Mouse (Mus musculus) cerebellum, adult 9-10 months (tissue): Measurements from ENCODE around the gene Secisbp2.
"Not testable (repeated sequence)": the region's sequence is repeated elsewhere in the genome, so short reads cannot be mapped to it uniquely, and the experiment has no call there.

Experiments
- DNase-seq: peaks from one replicate; pipeline ENCODE4 v3.0.0; 2022

The Secisbp2 gene

DNA sequence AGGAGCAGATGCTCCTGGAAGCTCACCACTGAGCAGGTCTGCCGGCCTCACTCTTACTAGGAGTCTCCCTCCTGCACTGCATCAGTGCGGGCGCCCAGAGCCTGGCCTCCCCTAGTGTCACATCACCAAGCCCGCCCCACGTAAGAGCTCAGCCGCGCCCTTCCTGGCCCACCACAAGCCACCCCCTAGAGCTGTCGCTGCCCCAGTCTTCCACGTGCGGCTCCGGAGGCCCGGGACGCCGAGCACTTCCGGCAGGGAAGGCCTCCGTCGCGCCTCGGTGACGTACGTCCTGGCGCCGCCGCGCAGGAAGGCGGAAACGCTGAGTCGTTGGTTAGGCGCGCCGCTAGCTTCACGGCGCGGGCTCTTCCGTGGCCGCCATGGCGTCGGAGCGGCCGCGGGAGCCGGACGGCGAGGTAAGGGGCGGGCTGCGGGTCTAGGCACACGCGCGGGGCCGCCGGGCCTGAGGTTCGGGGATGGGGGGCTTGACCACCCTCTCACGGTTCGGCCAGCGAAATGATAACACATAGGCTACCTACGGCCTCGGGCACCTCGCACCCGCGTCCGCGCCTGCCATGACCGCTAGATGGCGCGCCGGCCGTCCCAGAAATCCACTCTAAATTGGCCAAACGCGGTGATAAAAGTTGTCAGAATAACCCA, at the start of gene Secisbp2:
Gene Secisbp2 (plus strand): TSS at position 290 of the 657 bp plus-strand sequence.
- peak; percentile 92 for DNase-seq

DNA sequence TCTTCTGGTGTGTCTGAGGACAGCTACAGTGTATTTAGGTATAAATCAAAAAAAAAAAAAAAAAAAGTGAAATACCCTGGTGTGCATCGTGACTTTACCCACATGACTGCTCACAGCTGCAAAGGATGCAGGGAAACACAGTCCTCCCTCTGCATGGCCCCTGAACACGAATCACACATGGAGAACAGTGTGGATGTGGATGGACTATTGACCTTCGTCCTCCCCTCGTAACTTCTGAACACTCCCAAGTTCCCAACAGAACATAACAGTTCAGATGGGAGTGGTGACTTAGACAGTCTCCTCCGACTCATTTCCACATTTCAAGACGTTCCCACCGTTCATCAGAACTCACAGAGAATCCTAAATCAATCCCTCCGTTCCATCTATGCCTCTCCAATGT, 48.7 kb upstream of the Secisbp2 start:
- no peak for DNase-seq

DNA sequence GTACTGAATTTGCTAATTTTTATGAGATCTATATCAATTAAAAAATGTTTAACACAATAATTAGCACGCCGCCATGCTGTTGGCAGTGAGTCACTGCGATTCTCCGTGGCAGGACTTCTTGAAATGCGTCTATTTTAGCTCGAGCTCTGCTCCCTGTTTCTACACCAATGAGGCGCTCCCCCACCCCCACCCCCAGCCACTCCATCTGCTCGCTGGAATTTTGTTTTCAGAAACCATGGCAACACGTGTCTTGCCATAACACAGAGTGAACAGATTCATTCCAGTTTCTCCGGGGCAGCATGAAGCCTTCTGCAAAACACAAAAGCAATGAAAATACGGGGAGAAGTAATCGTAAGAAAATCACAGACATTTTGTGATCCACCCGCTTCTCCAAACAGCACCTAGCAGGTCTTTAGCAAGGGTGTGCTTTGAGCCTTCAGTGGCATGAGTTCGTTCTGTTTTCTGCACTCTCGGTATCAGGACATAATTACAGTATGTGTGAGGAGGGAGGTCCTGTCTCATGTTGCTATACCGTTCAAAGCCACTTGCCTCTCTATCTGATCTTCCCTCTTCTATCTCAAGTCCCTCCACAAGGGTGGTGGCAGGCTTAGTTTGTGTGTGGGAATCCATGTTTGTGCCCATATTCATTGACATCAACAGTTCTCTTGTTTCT, 48.1 kb upstream of the Secisbp2 start:
- peak; percentile 25 for DNase-seq

DNA sequence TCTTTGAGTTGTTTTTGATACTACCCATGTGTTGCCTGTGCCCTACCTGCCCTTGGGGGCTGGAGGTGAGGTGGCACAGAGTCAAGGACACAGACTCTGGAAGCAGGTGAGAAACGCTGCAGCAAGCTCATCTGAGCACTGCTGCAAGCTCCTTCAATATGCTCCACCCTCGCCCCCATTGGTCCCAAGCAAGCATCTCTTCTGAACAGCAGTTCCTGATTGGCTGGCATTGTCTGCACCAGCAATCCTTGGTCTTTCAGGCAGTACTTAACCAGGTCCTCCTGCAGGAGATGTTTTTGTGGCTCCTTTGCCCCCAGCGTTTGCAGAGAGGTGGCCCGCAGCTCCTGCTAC, 47.6 kb upstream of the Secisbp2 start:
- no peak for DNase-seq

DNA sequence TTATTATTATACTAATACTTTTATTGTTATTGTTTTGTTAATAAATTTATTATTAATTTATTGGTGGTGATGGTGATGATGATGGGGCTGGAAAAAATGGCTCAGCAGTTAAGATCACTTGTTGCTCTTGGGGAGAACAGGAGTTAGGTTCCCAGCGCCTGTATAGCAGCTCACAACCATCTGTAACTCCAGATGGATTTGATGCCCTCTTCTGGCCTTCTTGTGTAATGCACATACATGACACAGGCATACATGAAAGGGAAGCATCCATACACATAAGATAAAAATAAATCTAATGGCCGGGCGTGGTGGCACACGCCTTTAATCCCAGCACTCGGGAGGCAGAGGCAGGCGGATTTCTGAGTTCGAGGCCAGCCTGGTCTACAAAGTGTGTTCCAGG, 42.3 kb upstream of the Secisbp2 start:
- no peak for DNase-seq

DNA sequence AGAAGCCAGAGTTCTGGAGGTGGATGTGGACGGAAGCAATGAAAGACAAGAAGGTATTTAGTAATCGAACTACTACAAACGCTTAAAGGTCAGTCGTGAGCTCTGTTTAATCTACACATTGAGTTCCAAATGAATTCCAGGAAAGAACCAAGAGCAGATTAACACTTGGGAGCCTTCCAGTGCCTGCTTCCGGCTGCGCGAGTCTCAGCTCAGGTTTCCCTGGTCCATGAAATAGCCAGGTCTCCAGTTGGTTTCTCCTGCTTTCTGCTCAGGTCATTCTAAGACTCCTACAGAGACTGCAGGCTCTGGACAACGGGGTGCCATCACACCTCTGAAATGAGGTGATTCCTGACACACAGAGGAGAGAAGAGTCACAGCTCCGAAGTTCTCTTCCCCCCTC, 40.4 kb upstream of the Secisbp2 start:
- DNase-seq: no peak

DNA sequence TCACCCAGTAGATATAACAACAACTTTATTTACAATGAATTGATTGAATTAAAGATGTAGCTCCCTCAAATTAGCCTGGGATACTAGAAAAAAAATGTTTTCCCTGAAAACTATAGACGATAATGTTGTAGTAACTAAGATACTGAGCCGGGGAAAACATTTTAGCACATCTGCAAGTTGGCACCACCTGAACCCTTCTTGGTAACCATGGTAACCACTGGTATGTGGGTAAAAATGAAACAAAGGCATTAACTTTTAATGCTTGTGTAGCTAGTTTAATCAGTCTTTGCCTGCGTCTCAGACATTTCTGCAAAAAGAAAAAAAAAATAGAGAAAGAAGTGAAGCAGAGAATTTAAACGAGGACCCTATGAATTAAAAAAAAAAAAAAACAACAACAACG, 40.0 kb upstream of the Secisbp2 start:
- no peak for DNase-seq

DNA sequence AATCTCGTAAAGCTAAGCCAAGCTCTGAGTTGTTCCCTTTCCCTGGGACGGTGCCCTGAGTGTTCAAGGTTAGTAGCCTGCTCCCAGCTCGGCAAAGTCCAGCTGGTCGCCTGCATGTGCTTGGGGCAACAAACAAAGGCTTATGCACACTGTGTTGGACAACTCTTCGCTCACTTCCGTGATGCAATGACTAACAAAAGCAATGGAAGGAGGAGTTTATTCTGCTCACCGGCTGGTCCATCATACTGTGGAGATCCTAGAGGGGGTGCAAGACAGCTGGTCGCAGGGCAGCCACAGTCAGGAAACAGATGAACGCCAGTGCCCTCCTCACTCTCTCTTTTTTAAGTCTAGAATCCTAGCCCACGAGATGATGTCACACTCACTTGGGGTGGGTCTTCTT, 35.7 kb upstream of the Secisbp2 start:
- no peak for DNase-seq

DNA sequence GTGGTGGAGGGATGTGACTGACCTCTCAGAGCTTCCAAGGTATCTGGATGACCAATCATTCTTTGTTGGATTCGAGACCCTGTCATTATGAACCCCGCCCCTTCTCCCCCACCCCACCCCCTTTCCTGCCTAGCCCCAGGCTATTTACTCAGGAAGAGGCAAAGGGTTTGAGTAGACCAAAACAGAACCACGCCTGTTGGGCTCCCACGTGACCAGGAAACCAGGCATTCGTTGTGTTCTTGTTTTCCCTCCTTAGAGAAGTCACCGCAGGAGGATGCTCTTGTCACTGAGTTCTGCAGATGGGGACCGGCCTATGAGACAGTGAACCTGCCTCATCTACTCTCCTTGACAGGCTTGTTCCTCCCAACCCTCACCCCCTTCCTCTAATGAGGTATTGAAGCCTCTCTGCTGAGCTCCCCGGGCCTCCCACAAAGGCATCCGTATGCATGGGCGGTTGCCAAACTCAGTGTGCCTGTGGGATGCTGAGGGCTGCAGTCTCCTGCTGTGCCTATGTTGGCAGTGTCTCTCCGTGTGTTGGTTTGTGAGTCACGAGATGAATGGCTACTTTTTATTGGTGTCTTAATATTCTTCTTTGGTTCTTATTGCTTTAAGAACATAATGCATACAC, 35.0 kb upstream of the Secisbp2 start:
- no peak for DNase-seq

DNA sequence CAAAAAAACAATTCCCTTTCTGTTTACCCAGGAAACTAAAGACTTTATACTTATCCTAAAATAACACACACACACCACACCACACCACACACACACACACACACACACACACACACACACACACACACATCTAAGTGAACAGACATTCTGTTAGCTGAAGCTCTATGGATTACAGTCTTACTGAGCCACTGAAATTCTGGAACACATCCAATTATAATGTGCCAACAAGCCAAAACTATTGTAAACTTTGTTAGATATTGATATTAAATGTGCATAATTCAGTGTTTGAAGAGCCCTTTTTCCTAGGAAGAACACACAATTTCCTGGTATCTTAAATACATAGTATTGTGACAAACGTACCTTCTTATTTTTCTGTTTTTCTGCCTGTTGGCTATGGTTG, 34.2 kb upstream of the Secisbp2 start:
- DNase-seq: no peak

DNA sequence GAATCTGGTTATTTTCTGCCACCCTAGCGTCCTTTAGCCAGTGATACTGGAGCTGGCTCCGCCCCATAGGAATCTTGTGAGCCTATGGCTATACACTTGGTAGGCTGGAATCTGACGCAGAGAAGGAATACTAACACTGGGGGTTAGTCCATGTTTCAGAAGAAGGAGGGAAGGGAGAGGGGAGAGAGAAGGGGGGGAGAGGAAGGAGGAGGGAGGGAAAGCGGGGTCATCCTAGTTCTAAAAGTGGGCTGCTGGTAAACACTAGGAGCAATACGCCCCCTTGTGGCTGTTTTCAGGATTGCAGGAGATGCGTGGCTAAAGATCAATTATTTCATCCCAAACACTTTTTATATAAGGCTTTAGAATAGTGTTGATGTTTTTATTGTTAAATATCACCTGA, 33.6 kb upstream of the Secisbp2 start:
- peak; percentile 43 for DNase-seq

DNA sequence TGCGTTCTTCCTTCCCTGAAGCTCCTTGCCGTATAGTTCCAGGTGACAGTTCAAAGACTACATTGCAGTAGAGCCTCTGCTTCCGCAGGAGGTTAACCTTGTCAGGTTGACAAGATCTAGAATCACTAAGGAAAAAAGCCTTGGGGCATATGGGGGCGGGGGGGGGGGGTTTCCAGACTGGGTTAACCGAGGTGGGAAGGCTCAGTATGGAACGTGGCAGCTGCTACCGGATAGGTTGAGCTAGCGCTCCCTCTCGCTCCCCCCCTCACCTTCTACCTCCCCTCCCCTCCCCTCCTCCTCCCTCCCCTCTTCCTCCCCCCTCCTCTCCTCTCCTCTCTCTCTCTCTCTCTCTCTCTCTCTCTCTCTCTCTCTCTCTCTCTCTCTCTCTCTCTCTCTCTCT, 32.9 kb upstream of the Secisbp2 start:
- no peak for DNase-seq

DNA sequence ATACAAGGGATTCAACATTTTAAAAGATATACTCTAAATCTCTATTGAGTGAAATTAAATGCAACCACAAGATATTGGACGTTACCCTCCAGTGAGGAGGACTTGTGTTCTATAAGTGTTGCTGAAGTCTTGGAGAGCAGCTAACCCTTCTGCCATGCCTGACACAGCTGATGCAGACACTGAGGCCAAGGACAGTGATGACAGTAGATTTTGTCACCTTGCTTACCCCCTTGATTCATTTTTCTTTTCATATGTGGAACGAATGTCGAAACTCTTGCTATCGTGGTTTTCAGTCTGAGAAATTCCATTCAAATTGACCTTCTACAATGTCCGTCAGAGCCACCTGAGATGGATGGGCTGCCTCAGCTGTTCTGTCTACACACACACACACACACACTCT, 28.9 kb upstream of the Secisbp2 start:
- DNase-seq: no peak

DNA sequence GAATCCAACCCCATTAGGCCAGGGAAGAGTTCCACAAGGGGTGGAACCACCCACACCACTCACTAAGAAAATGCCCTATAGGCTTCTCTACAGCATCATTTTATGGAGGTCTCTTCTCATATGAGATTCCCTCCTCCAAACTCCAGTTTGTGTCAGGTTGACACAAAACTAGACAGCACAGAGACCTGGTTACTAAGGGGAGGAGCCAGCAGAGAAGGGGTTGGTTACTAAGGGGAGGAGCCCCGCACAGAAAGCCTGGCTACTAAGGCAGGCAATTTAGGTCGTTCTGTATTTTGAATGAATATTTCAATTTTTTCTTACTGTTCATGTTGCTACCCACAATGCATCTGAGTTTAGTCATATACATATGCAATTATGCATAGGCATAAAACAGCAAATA, 27.8 kb upstream of the Secisbp2 start:
- DNase-seq: no peak

DNA sequence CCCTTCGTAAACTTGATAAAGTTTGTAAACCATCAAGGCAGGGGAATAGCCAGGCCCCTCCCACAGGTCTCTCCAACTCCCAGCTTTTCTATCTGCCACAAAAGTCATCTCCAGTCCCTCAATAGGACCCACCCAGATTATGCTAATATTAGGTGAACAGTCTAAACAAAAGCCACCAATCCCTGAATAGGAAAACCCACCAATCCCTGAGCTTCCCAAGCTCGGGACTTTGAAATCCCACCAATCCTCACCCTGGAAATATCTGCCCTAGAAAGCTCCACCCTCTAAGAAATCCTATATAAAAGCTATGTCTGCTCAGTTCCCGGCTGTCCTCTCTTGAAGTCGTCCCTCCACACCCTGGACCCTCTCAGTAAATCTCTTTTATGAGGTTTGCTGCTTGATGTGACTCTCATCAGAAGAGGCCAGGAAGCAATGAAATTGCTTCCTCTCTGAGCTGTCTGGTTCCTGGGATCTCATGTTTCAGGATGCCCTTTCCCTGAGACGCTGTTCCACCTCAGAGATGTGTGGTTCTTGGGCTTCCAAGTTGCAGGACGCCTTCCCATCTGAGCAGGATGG, 23.1 kb upstream of the Secisbp2 start:
- DNase-seq: no peak

DNA sequence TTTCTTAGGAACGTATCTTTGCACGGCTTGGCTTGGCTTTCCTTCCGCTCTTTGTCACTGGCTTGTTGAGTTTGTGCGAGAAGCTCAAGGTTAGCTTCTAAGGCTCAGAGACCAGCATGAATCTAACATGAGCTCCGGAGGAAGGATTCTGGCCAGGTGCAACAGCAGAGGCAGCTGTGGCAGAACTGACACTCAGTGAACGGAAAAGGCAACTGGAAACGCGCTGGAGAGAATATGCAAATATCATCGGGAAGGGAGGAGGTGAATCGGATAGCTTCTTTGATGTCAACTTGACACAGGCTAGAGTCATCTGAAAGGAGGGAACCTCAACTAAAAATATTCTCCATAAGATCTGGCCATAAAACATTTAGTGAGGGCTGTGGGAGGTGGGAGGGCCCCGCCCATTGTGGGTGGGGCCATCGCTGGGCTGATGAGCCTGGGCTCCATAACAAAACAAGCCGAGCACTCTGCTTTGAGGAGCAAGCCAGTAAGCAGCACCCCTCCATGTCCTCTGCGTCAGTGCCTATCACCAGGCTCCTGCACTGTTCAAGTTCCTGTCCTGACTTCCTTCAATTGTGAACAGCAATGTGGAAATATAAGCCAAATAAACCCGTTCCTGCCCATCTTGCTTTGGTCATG, 20.0 kb upstream of the Secisbp2 start:
- DNase-seq: no peak

DNA sequence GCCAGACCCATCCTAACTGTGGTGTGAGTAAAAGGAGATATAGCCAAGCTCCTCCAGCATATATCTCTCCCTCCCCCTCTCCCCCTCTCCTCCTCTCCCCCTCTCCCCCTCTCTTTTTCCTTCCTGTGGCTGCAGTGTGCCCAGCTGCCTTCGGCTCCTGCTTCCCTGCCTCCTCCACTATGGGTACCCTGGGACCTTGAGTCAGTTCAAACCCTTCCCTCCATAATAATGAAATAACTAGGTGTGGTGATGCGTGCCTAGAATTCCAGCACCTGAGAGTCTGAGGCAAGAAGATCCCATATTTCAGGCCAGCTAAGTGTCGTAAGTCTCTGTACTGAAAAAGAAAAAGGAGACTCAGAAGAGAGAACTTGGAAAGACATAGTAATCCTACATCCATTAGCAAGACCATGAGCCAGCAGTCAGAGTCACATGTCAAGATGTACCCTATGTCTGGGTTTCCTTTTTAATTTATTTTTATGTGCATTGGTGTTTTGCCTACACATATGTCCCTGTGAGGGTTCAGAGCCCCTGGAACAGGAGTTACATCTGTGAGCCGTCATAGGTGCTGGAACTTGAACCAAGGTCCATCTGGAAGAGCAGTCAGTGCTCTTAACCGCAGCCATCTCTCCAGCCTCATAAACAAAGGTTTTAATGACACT, 18.8 kb upstream of the Secisbp2 start:
- DNase-seq: no peak

DNA sequence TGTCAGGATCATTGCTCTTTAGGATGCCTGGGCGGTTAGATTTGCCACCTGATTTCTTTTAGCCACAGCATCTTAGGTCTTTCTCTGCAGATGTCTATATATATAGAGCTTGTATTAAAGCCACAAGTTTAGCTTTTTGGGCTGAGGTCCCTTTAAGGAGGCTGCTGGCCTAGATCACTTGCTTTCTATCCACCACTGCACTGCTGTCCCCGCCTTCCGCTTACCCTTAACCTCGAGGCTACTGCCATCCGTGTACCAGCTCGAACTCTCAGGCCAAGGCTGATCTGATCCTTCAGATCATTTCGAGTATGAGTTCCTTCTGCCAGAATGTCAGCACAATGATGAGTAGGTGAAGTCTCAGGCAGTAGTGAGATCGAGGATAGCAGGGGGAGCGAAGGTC, 16.1 kb upstream of the Secisbp2 start:
- DNase-seq: not testable (repeated sequence)

DNA sequence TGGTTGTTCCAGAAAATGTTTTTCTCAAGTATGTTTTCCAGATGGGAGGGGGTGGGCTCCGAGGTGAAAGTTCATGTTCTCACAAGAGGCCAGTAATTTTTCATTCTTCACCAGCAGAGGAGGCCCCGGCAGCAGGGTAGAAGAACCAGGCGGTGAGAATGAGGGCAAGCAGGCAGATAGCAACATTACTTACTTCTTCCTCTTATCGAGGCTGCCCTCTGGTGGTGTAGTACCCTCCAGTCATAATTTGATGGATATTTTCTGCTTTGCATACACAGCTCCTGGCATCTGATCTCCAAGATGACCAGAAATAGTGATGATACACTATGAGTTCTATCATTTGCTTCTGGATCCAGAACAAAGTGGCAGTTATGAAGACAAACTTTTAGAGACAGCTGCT, 12.5 kb upstream of the Secisbp2 start:
- DNase-seq: no peak

DNA sequence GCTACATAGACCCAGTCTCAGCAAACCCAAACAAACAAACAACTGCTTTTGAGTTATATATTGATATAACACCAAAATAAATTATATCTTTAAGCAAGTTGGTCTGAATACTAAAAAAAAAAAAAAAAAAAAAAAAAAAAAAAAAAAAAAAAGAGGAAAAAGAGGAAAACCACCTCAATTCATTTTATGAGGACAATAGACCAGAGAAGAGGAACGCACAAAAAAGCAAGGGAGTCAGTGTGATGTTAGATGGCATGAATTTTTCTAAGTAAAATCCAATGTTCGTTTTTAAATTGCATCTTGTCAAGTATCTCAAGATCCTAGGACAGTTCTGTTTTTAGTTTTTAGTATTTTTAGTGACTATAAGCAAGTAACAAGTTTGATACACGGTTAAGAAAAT, 10.1 kb upstream of the Secisbp2 start:
- DNase-seq: no peak

DNA sequence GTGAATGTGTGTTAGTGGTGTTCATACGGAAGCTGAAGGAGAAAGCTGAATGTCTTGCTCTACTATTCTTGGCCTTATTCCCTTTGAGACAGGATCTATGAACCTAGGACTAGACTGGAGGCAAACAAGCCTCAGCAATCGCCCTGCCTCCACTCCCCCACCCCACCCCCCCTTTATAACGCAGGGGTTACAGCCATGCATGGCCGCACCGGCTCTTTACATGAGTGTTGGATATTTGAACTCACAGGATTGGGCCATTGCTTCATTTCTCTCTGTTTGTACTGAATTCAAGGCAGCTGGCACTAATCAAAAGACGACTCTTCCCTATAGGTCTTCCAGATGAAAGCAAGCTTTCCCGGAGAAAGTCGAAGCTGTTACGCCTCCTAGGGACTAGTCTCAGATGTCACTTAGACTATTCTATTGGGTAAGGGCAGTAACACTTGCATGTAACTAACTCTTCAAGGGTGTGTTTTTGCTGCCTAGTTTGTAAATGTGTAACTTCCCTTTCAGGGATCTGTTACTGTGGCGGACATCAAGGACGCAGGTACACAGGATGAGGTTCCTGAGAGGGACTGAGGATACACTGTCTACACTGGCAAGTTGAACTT, 9.2 kb upstream of the Secisbp2 start:
- no peak for DNase-seq

DNA sequence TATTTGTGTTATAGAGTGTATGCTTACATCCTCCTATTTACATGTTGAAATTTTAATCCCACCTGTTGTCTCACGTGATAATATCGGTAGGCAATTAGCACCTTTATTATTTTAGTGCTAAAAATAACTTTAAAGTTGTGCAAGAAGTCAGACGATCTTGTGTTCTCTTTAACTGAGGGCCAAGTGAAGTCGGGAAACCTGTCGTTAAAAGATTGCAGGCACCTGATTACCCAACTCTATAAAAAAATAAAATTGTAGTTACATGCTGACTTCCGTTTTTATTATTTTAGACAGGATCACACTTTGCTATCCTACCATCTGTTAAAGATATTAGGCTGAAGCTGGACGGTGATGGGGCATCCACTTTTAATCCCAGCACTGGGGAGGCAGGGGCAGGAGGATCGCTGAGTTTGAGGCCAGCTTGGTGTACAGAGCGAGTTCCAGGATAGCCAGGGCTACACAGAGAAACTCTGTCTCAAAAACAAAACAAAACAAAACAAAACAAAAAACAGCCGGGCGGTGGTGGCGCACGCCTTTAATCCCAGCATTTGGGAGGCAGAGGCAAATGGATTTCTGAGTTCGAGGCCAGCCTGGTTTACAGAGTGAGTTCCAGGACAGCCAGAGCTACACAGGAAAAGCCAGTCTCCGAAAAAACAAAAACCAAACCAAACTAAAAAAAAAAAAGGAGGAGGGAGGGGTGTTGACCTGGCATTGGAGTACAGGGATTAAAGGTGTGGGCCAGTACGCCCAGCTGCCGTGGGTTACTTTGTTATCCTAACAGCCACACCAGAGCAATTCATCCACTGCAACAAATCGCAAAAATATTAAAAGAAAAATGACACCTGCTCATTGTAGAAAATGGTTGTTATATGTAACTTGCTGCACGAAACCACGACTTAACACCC, 7.3 kb upstream of the Secisbp2 start:
- DNase-seq: no peak
